Mouse (Mus musculus) cerebellum, adult 2 months (tissue): ENCODE results near the gene Tspan18. TPM values are rescaled to one million over a fixed set of nuclear protein-coding genes. Genes with fewer than 3 reads are reported as not detected.

ENCODE experiments used
- DNase-seq, 2 experiments: peaks; one replicate each; pipeline ENCODE4 v3.0.0; 2021
- H3K27ac ChIP-seq: fragments of 200-500 bp; 2 replicates; pipeline ENCODE4 v1.5.1; 2012; ENCODE audit warnings: low read length, control low read depth, inconsistent platforms; ENCODE audit not compliant: insufficient read depth
- H3K27me3 ChIP-seq: fragments of 200-500 bp; 2 replicates; pipeline ENCODE4 v1.6.1; 2012; ENCODE audit warnings: inconsistent platforms, mild to moderate bottlenecking, low read length, moderate library complexity; ENCODE audit not compliant: control insufficient read depth, insufficient read depth
- H3K4me1 ChIP-seq: fragments of 200-500 bp; 2 replicates; pipeline ENCODE4 v1.6.1; 2011; ENCODE audit warnings: low read length; ENCODE audit not compliant: control insufficient read depth, insufficient read depth
- H3K4me3 ChIP-seq: fragments of 200-500 bp; replicated peaks from 2 replicates; pipeline ENCODE3; 2011; ENCODE audit warnings: mild to moderate bottlenecking, low read depth, low read length, control low read depth; ENCODE audit not compliant: insufficient read depth
- CTCF ChIP-seq: fragments of 200-500 bp; IDR thresholded peaks from 2 replicates; pipeline ENCODE4 v1.5.1; 2011; ENCODE audit warnings: low read depth, mild to moderate bottlenecking, control low read depth, low read length, moderate library complexity, borderline replicate concordance; ENCODE audit not compliant: insufficient read depth
- POLR2A ChIP-seq: fragments of 200-500 bp; IDR thresholded peaks from 2 replicates; pipeline ENCODE4 v1.6.1; 2011; ENCODE audit warnings: low read length, control low read depth, borderline replicate concordance; ENCODE audit not compliant: insufficient read depth
- WGBS: fragments of 180-500 bp; shearing (Covaris S2); methylation state at CpG from one replicate; pipeline ENCODE4 v1.1.7; 2018; 5-methylcytosine and 5-hydroxymethylcytosine counted together
- polyA plus RNA-seq: library from polyadenylated mRNA; depleted of rRNA; stranded (reverse); fragments of >200 nt; gene quantifications from 2 replicates; pipeline ENCODE4 v1.2.3, GENCODE M21; 2012

Tspan18 gene
- polyA plus RNA-seq, 1 experiment: 11.3 TPM

- Histone ChIP-seq H3K4me1 (peaks cover 12% of the 10 kb centered on the region), H3K27ac (no peak overlapping the region), H3K27me3 (no peaks in the 10 kb centered on the region), H3K4me3 (no peak overlapping the region)
- 96% methylated on average over 11 of the region's 11 CpGs for WGBS
- no peak for DNase-seq
- TF ChIP-seq CTCF (no peak), POLR2A (no peak)
These were observed 1.7 kb upstream of the Tspan18 start for GRCm38 (mm10) chr2:93335996-93336395.

- DNase-seq: peak; percentile 85 to 91
- H3K4me1 ChIP-seq: peaks cover 27% of the 10 kb centered on the region
- TF ChIP-seq POLR2A: no peak
- TF ChIP-seq CTCF: peak; percentile 72
- peak overlapping the region; percentile 71 for H3K4me3 ChIP-seq
- H3K27me3 ChIP-seq: no peaks in the 10 kb centered on the region
- 0% methylated on average over 29 of the region's 29 CpGs for WGBS
- peak overlapping the region; percentile 24; the same call in 1 of the 2 replicates for H3K27ac ChIP-seq
These were observed 976 bp downstream of the Tspan18 start for GRCm38 (mm10) chr2:93333241-93333816.

GRCm38 (mm10) chr2:93332277-93332676 lies 2.0 kb downstream of the Tspan18 start:
- no peaks in the 10 kb centered on the region for H3K27me3 ChIP-seq
- H3K4me1 ChIP-seq: peaks cover 38% of the 10 kb centered on the region
- H3K27ac ChIP-seq: no peak overlapping the region
- DNase-seq: no peak
- no peak for TF ChIP-seq CTCF
- no peak for TF ChIP-seq POLR2A
- 85% methylated on average over 4 of the region's 4 CpGs for WGBS
- no peak overlapping the region for H3K4me3 ChIP-seq

GRCm38 (mm10) chr2:93331121-93331520 lies 3.2 kb downstream of the Tspan18 start:
- H3K4me3 ChIP-seq: no peak overlapping the region
- 59% methylated on average over 6 of the region's 6 CpGs for WGBS
- peaks cover 40% of the 10 kb centered on the region for H3K4me1 ChIP-seq
- no peaks in the 10 kb centered on the region for H3K27me3 ChIP-seq
- no peak for DNase-seq
- TF ChIP-seq POLR2A: no peak
- TF ChIP-seq CTCF: no peak
- no peak overlapping the region for H3K27ac ChIP-seq

GRCm38 (mm10) chr2:93329120-93329519 lies 5.2 kb downstream of the Tspan18 start:
- WGBS: 52% methylated on average over 4 of the region's 4 CpGs
- no peak overlapping the region for H3K27ac ChIP-seq
- no peak overlapping the region for H3K4me3 ChIP-seq
- H3K4me1 ChIP-seq: peaks cover 40% of the 10 kb centered on the region
- no peak for TF ChIP-seq POLR2A
- no peak for TF ChIP-seq CTCF
- no peak for DNase-seq
- no peaks in the 10 kb centered on the region for H3K27me3 ChIP-seq

GRCm38 (mm10) chr2:93327915-93328555 lies 6.3 kb downstream of the Tspan18 start:
- Histone ChIP-seq H3K4me1 (peaks cover 37% of the 10 kb centered on the region), H3K27ac (peak overlapping the region; percentile 41; the same call in 1 of the 2 replicates), H3K27me3 (no peaks in the 10 kb centered on the region), H3K4me3 (no peak overlapping the region)
- peak; percentile 66 to 74 for DNase-seq
- no peak for TF ChIP-seq CTCF
- no peak for TF ChIP-seq POLR2A
- WGBS: 18% methylated on average over 7 of the region's 7 CpGs

- Histone ChIP-seq H3K4me3 (no peak overlapping the region), H3K4me1 (peaks cover 35% of the 10 kb centered on the region), H3K27ac (no peak overlapping the region), H3K27me3 (no peaks in the 10 kb centered on the region)
- WGBS: 78% methylated on average over 7 of the region's 7 CpGs
- TF ChIP-seq CTCF (no peak), POLR2A (no peak)
- no peak for DNase-seq
These were observed 9.6 kb downstream of the Tspan18 start for GRCm38 (mm10) chr2:93324681-93325080.

- no peak for DNase-seq
- Histone ChIP-seq H3K4me1 (peaks cover 22% of the 10 kb centered on the region), H3K4me3 (no peak overlapping the region), H3K27ac (no peak overlapping the region), H3K27me3 (no peaks in the 10 kb centered on the region)
- TF ChIP-seq CTCF: no peak
- no peak for TF ChIP-seq POLR2A
- 57% methylated on average over 8 of the region's 8 CpGs for WGBS
These were observed 12.4 kb downstream of the Tspan18 start for GRCm38 (mm10) chr2:93321946-93322345.
